Mouse (Mus musculus): ENCODE measurements at regions not wholly inside any gene's neighbourhood (a gene's known extent, or its start where the extent isn't known, plus 50 kb on each side); places are given as distances from the start of the nearest gene placed in this dataset.

DNA sequence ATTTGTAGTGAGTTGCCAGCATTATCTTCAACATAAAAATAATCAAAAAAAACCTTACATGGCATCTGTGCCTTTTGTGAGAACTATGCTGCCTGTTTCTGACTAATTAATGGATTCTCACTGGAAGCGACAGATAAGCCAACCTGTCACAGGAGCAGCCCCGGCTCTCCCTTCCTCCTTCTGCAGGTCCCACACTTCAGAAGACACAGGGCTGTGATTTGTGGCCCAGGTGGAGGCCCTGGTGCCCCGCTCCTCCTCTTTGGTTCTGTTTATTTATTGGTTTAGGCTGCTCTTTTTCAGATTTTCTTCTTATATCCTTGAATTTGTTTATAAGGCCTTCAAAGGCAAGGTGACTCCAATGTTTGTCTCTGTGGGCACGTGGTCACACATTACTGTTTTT is 80.0 kb upstream of the Rasgrp1 start:
- ATAC-seq (ENCODE audit: low read depth): no peak

DNA sequence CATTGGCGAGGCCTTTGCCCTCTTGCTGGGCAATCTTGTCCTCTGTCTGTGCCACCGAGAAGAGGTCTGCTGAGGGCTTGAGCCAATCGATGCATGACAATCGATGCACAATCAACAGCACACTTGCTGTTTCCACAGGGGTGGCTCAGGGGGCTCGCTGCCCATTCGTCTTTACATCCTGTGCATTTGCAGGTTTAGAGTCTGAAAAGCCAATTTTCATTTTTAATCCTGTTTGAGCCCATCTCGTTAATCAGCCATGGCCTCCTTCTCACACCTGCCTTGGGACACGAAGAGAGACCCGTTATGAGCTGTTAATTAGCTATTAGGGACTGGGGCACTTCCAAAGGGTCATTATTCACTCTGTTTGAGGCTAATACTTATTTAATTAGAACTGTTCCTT is 86.4 kb upstream of the Rasgrp1 start:
- H3K4me2 ChIP-seq (ENCODE audit: low read depth, low read length): no peak overlapping the region
- H3K27me3 ChIP-seq (ENCODE audit: control insufficient read depth, insufficient read depth, low read depth, low read length): no peaks in the 10 kb centered on the region
- H3K36me3 ChIP-seq (ENCODE audit: control insufficient read depth, insufficient read depth): no peaks in the 10 kb centered on the region
- 55% methylated on average over 9 of the region's 9 CpGs for WGBS (ENCODE audit: insufficient replicate concordance)
- no peak overlapping the region for H3K9ac ChIP-seq (ENCODE audit: low read depth, low read length)
- H3K4me3 ChIP-seq (ENCODE audit: low read depth, low read length): no peak overlapping the region
- H3K9me3 ChIP-seq (replicated peaks; ENCODE audit: control insufficient read depth, low read length): no peaks in the 10 kb centered on the region
- H3K4me1 ChIP-seq (ENCODE audit: control insufficient read depth, low read depth, low read length): no peaks in the 10 kb centered on the region
- no peak for ATAC-seq (ENCODE audit: low read depth)
- H3K27ac ChIP-seq (ENCODE audit: low read length): no peak overlapping the region

More for the DNA sequence above, 80.0 kb upstream of the Rasgrp1 start:
- Histone ChIP-seq H3K4me1 (ENCODE audit: control insufficient read depth, low read depth, low read length) (no peaks in the 10 kb centered on the region), H3K27ac (ENCODE audit: low read length) (no peak overlapping the region), H3K4me2 (ENCODE audit: low read depth, low read length) (no peak overlapping the region), H3K36me3 (ENCODE audit: control insufficient read depth, insufficient read depth) (no peaks in the 10 kb centered on the region), H3K27me3 (ENCODE audit: control insufficient read depth, insufficient read depth, low read depth, low read length) (no peaks in the 10 kb centered on the region), H3K9me3 (replicated peaks; ENCODE audit: control insufficient read depth, low read length) (no peaks in the 10 kb centered on the region), H3K4me3 (ENCODE audit: low read depth, low read length) (no peak overlapping the region), H3K9ac (ENCODE audit: low read depth, low read length) (no peak overlapping the region)
- 42% methylated on average over 4 of the region's 4 CpGs for WGBS (ENCODE audit: insufficient replicate concordance)

DNA sequence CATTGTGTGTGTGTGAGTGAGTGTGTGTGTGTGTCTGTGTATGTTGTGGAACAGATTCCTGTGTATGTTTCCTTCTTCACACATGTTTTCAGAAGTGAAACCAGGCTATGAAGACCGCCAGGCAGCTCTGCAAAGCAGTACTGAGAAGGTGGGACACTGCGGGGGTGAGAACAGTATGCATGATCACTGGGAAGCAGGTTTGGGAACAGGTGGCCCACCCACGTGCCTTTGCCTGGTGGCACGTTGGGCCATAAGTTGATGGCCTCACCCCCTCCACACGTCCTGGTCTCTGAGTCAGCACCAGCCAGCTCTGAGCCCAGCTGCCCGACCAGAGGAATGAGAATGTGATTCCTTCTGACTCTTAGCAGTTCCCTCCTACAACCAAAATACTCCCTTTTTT is 89.2 kb upstream of the Rasgrp1 start:
- Histone ChIP-seq H3K4me2 (ENCODE audit: low read depth, low read length) (no peak overlapping the region), H3K4me1 (ENCODE audit: control insufficient read depth, low read depth, low read length) (no peaks in the 10 kb centered on the region), H3K9ac (ENCODE audit: low read depth, low read length) (no peak overlapping the region), H3K27me3 (ENCODE audit: control insufficient read depth, insufficient read depth, low read depth, low read length) (no peaks in the 10 kb centered on the region), H3K27ac (ENCODE audit: low read length) (no peak overlapping the region), H3K9me3 (replicated peaks; ENCODE audit: control insufficient read depth, low read length) (no peaks in the 10 kb centered on the region), H3K36me3 (ENCODE audit: control insufficient read depth, insufficient read depth) (no peaks in the 10 kb centered on the region), H3K4me3 (ENCODE audit: low read depth, low read length) (no peak overlapping the region)
- 32% methylated on average over 6 of the region's 6 CpGs for WGBS (ENCODE audit: insufficient replicate concordance)
- ATAC-seq (ENCODE audit: low read depth): no peak

DNA sequence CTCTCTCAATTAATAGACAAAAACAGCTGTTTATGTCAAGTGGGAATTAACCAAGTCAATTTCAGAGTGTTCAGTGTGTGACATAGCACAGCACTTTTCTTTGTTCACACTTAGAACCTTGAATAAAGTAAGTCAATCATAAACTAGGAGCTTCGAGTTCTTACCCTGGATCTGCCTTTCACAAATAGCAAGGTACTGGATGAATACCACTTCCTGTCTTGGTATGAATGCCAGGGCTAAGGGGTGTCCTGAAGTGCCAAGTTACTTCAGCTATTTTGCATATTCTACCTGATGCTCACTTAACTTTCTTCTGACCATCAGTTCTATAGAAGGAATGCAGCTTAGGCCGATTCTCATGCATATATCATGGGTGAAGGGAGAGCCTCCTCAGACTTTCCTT is 90.1 kb upstream of the Rasgrp1 start:
- Histone ChIP-seq H3K9me3 (replicated peaks; ENCODE audit: control insufficient read depth, low read length) (no peaks in the 10 kb centered on the region), H3K4me3 (ENCODE audit: low read depth, low read length) (no peak overlapping the region), H3K9ac (ENCODE audit: low read depth, low read length) (no peak overlapping the region), H3K4me2 (ENCODE audit: low read depth, low read length) (no peak overlapping the region), H3K27ac (ENCODE audit: low read length) (no peak overlapping the region), H3K4me1 (ENCODE audit: control insufficient read depth, low read depth, low read length) (no peaks in the 10 kb centered on the region), H3K36me3 (ENCODE audit: control insufficient read depth, insufficient read depth) (no peaks in the 10 kb centered on the region), H3K27me3 (ENCODE audit: control insufficient read depth, insufficient read depth, low read depth, low read length) (no peaks in the 10 kb centered on the region)
- no peak for ATAC-seq (ENCODE audit: low read depth)
- 32% methylated on average over 2 of the region's 2 CpGs for WGBS (ENCODE audit: insufficient replicate concordance)

DNA sequence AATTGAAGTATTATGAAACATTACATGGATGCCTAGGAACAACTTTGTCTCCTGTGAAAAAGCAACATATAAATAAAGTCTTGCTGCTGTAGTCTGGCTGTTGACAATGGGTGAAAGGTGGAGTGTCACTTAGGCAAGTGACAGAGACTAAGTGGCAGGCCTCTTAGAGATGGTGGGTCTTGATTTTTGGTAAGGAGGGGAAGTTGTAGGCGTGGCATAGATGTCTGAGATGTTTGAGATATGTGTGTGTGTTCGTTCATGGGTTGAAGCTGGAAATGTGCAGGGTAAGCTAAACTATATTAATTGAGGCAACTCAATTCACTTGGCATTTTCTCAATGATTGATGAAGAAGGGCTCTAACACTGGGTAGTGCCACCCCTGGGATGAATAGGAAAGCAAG is 90.7 kb upstream of the Rasgrp1 start:
- 28% methylated on average over 2 of the region's 2 CpGs for WGBS (ENCODE audit: insufficient replicate concordance)
- H3K4me1 ChIP-seq (ENCODE audit: control insufficient read depth, low read depth, low read length): no peaks in the 10 kb centered on the region
- H3K4me3 ChIP-seq (ENCODE audit: low read depth, low read length): no peak overlapping the region
- no peak overlapping the region for H3K27ac ChIP-seq (ENCODE audit: low read length)
- H3K27me3 ChIP-seq (ENCODE audit: control insufficient read depth, insufficient read depth, low read depth, low read length): no peaks in the 10 kb centered on the region
- no peaks in the 10 kb centered on the region for H3K36me3 ChIP-seq (ENCODE audit: control insufficient read depth, insufficient read depth)
- H3K4me2 ChIP-seq (ENCODE audit: low read depth, low read length): no peak overlapping the region
- no peak overlapping the region for H3K9ac ChIP-seq (ENCODE audit: low read depth, low read length)
- no peak for ATAC-seq (ENCODE audit: low read depth)
- H3K9me3 ChIP-seq (replicated peaks; ENCODE audit: control insufficient read depth, low read length): no peaks in the 10 kb centered on the region

DNA sequence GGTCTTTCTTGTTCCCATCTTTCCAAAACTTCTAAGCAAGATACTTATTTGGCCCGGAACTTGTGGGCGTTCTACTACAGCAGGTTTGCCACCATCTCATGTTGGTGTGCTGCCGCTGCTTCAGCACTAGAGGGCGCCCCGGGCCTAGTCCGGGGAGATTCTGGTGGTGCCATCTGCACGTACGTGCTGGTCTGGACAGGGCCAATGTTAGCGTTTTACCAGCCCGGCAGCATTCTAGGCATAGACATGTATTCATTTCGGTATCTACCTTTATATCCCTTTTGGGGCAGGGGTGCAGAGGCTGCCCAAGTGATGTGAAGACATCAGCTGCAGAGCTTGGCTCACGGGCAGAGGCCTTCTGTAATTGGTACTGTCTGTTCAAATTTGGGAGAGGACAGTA is 95.3 kb upstream of the Rasgrp1 start:
- ATAC-seq (ENCODE audit: low read depth): no peak
- Histone ChIP-seq H3K36me3 (ENCODE audit: control insufficient read depth, insufficient read depth) (no peaks in the 10 kb centered on the region), H3K9ac (ENCODE audit: low read depth, low read length) (no peak overlapping the region), H3K9me3 (replicated peaks; ENCODE audit: control insufficient read depth, low read length) (no peaks in the 10 kb centered on the region), H3K4me1 (ENCODE audit: control insufficient read depth, low read depth, low read length) (no peaks in the 10 kb centered on the region), H3K4me3 (ENCODE audit: low read depth, low read length) (no peak overlapping the region), H3K4me2 (ENCODE audit: low read depth, low read length) (no peak overlapping the region), H3K27me3 (ENCODE audit: control insufficient read depth, insufficient read depth, low read depth, low read length) (no peaks in the 10 kb centered on the region), H3K27ac (ENCODE audit: low read length) (no peak overlapping the region)
- WGBS (ENCODE audit: insufficient replicate concordance): 69% methylated on average over 12 of the region's 12 CpGs

DNA sequence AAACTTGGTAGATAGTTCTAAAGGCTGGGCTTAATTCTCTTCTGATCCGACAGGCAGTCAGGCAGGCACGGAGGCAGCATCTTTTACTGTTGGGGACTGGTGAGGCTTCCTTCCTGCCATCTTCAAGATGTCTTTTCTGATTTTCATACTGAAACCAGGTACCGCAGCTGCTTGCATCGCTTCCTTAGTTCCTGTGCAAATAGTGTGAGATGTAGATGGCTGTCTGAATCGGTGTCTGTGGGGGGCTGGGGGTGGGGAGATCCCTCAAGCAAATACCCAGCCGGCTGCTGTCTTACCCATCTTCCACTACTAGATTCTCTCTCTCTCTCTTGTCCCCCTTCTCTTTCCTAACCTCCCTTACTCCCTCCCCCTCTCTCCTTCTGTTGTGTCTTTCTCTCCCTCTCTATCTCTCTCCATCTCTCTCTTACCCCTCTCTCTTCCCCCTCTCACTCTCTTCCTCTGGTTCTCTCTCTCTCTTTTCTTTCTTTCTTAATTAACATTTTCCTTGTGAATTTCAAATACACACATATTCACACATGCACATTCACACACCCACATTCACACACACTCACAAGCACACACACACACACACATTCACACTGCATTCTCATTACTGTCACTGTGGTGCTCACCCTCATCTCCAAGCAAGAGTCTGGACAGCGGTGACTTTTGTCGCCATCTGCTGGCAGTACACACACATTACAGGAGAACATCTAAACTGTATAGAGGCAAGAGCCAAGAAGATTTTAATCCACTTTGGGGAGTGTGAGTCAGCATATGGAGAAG is 96.0 kb upstream of the Rasgrp1 start:
- Histone ChIP-seq H3K4me1 (ENCODE audit: control insufficient read depth, low read depth, low read length) (no peaks in the 10 kb centered on the region), H3K9ac (ENCODE audit: low read depth, low read length) (no peak overlapping the region), H3K36me3 (ENCODE audit: control insufficient read depth, insufficient read depth) (no peaks in the 10 kb centered on the region), H3K4me2 (ENCODE audit: low read depth, low read length) (no peak overlapping the region), H3K27ac (ENCODE audit: low read length) (no peak overlapping the region), H3K9me3 (replicated peaks; ENCODE audit: control insufficient read depth, low read length) (no peaks in the 10 kb centered on the region), H3K27me3 (ENCODE audit: control insufficient read depth, insufficient read depth, low read depth, low read length) (no peaks in the 10 kb centered on the region), H3K4me3 (ENCODE audit: low read depth, low read length) (no peak overlapping the region)
- WGBS (ENCODE audit: insufficient replicate concordance): 45% methylated on average over 8 of the region's 8 CpGs
- ATAC-seq (ENCODE audit: low read depth): no peak; the same call in 1 of the 2 replicates

DNA sequence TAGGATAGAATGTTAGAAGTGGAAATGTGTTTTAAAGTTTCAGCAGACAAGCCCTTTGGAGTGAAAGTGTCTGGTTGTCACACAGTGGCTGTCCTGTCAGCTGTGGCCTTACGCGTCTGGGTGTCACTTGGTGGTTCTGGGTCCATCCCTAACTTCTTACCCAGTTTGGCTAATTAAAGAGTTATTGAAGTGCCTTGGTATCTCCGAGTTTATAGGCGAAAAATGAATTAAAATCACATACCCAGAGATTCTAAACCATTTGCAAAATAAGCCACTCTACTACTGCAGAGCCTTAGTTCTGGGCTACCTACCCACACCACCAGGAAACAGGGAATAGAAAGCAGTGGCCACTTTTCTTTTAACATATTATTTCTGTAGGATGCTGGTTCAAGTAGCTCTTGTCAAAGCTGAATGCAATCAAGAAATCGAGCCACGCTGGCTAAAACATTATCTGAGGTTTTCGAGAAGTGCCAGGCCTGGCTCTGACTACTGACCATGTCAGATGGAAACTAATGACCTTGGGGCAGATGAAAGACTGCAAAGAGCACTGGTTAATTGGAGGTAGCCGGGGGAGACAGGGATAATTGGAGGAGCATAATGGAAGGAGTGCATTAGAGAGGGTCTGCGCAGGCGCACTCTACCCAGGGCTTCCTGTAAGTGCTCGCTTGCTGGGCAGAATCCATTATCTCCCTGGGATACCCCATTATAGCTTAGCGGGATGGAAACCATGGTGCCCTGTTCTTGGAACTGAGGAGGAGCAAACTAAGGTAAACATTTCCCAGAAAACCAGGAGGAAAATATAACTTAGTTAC is 96.8 kb upstream of the Rasgrp1 start:
- no peak overlapping the region for H3K27ac ChIP-seq (ENCODE audit: low read length)
- H3K4me3 ChIP-seq (ENCODE audit: low read depth, low read length): no peak overlapping the region
- ATAC-seq (ENCODE audit: low read depth): no peak
- 59% methylated on average over 12 of the region's 12 CpGs for WGBS (ENCODE audit: insufficient replicate concordance)
- no peaks in the 10 kb centered on the region for H3K36me3 ChIP-seq (ENCODE audit: control insufficient read depth, insufficient read depth)
- H3K9ac ChIP-seq (ENCODE audit: low read depth, low read length): no peak overlapping the region
- H3K9me3 ChIP-seq (replicated peaks; ENCODE audit: control insufficient read depth, low read length): no peaks in the 10 kb centered on the region
- no peaks in the 10 kb centered on the region for H3K4me1 ChIP-seq (ENCODE audit: control insufficient read depth, low read depth, low read length)
- H3K27me3 ChIP-seq (ENCODE audit: control insufficient read depth, insufficient read depth, low read depth, low read length): no peaks in the 10 kb centered on the region
- no peak overlapping the region for H3K4me2 ChIP-seq (ENCODE audit: low read depth, low read length)

DNA sequence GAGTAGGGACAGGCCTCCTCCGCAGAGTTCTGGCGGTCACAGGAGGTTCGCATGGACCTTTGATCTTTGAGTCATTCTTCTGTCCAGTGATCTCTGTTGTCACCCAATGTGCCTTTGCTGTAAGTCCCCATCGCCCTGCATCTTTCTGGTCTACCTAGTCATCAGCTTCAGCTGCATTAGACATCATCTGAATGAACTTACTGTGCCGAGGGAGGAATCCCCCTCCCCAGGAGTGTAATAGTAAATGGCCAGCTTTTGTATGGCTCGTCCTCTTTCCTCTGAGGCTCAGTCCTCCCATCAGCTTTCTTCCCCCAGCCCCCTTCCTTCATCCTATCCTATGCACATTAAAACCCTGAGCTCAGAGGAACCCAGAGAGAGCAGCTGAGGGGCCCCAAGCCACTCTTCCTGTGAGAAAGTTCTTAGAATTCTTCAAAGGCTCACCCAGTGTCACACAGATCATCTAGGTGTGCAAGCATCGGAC is 98.0 kb upstream of the Rasgrp1 start:
- Histone ChIP-seq H3K4me1 (ENCODE audit: control insufficient read depth, low read depth, low read length) (no peaks in the 10 kb centered on the region), H3K9me3 (replicated peaks; ENCODE audit: control insufficient read depth, low read length) (no peaks in the 10 kb centered on the region), H3K4me3 (ENCODE audit: low read depth, low read length) (no peak overlapping the region), H3K27me3 (ENCODE audit: control insufficient read depth, insufficient read depth, low read depth, low read length) (no peaks in the 10 kb centered on the region), H3K27ac (ENCODE audit: low read length) (no peak overlapping the region), H3K9ac (ENCODE audit: low read depth, low read length) (no peak overlapping the region), H3K36me3 (ENCODE audit: control insufficient read depth, insufficient read depth) (no peaks in the 10 kb centered on the region), H3K4me2 (ENCODE audit: low read depth, low read length) (no peak overlapping the region)
- no peak for ATAC-seq (ENCODE audit: low read depth)
- WGBS (ENCODE audit: insufficient replicate concordance): 63% methylated on average over 7 of the region's 7 CpGs

Measured in liver, embryonic 16.5 days (tissue).